16 mouse cellular contexts compared by ENCODE assay signal in genomic region chr13:83115691-83116090, GRCm38 (mm10).
"Had no signal": no experiment of that assay in that cellular context is flagged by ENCODE, and none has a peak within 500 bp of the region (broad histone marks: within the 10 kb centered on the region; RNA-seq: fewer than 3 reads in every experiment).

No protein-coding gene starts in this region.

- H3K9ac ChIP-seq: neural tube, embryonic 13.5 days; neural tube, embryonic 15.5 days; stomach, embryonic 15.5 days had no signal

- DNase-seq: retina, postnatal 1 day; right cerebral cortex, adult 18-20 months; right cerebral cortex, postnatal 14 days; right cerebral cortex, postnatal 25 days; right cerebral cortex, postnatal 4 days; spleen, adult 18-20 months; thymus, adult 18-20 months; thymus, adult 2 months; thymus, postnatal 14 days; thymus, postnatal 25 days; thymus, postnatal 36 days; thymus, postnatal 4 days had no signal

- H3K27me3 ChIP-seq: neural tube, embryonic 13.5 days; neural tube, embryonic 15.5 days; stomach, embryonic 15.5 days had no signal

- H3K27ac ChIP-seq: neural tube, embryonic 13.5 days; neural tube, embryonic 15.5 days; stomach, embryonic 15.5 days; stomach, postnatal 0 days had no signal

- H3K4me3 ChIP-seq: neural tube, embryonic 13.5 days; neural tube, embryonic 15.5 days; stomach, embryonic 15.5 days had no signal

- H3K4me1 ChIP-seq: neural tube, embryonic 15.5 days; stomach, embryonic 15.5 days had no signal

- H3K9me3 ChIP-seq: neural tube, embryonic 13.5 days; neural tube, embryonic 15.5 days; stomach, embryonic 15.5 days had no signal

- H3K36me3 ChIP-seq: neural tube, embryonic 13.5 days; neural tube, embryonic 15.5 days; stomach, embryonic 15.5 days had no signal
